Mouse (Mus musculus) liver, embryonic 14.5 days (tissue): Measurements from ENCODE around the gene Pcbp3. TPM values are rescaled to one million over a fixed set of nuclear protein-coding genes. Genes with fewer than 3 reads are reported as not detected.

Source experiments
- ATAC-seq: fragments of 200-750 bp; cut with Nextera tagmentation; 2 replicates; pipeline ENCODE4 v1.8.0; 2017; ENCODE audit warnings: moderate number of reproducible peaks, mild to moderate bottlenecking, moderate library complexity; ENCODE audit not compliant: insufficient read depth
- DNase-seq, 3 experiments: peaks; one replicate each; pipeline ENCODE4 v3.0.0-alpha.2; 2012 to 2013; ENCODE audit warnings: low read depth in 3 of 3, low spot score in 3 of 3
- H3K27ac ChIP-seq: fragments of 300-500 bp; sonication (generic); 2 replicates; pipeline ENCODE4 v1.5.1; 2014; ENCODE audit warnings: moderate library complexity, mild to moderate bottlenecking, control low read depth, inconsistent platforms
- H3K27me3 ChIP-seq: fragments of 300-500 bp; sonication (generic); 2 replicates; pipeline ENCODE4 v1.6.1; 2014; ENCODE audit warnings: mild to moderate bottlenecking, low read length, moderate library complexity; ENCODE audit not compliant: control insufficient read depth, insufficient read depth
- H3K36me3 ChIP-seq: fragments of 300-500 bp; sonication (generic); replicated peaks from 2 replicates; pipeline ENCODE4 v1.6.1; 2014; ENCODE audit warnings: low read depth; ENCODE audit not compliant: control insufficient read depth, insufficient read depth
- H3K4me1 ChIP-seq, 2 experiments: fragments of 200-500 bp in 1 of 2; fragments of 300-500 bp in 1 of 2; sonication (generic) in 1 of 2; replicated peaks; 2 replicates each; pipeline ENCODE4 v1.6.1; 2012 to 2014; ENCODE audit warnings: antibody characterized with exemption in 1 of 2, inconsistent platforms in 1 of 2, low read length in 1 of 2; ENCODE audit not compliant: control insufficient read depth in 2 of 2, insufficient read depth in 2 of 2
- H3K4me2 ChIP-seq: fragments of 300-500 bp; sonication (generic); 2 replicates; pipeline ENCODE4 v1.6.1; 2014; ENCODE audit warnings: low read depth, mild to moderate bottlenecking, control low read depth, moderate library complexity
- H3K4me3 ChIP-seq, 2 experiments: fragments of 200-500 bp in 1 of 2; fragments of 300-500 bp in 1 of 2; sonication (generic) in 1 of 2; 2 replicates each; pipeline ENCODE4 v1.5.1; 2012 to 2014; ENCODE audit warnings: low read depth in 2 of 2, low read length in 2 of 2, mild to moderate bottlenecking in 2 of 2, control low read depth in 1 of 2, inconsistent platforms in 1 of 2, moderate library complexity in 1 of 2; ENCODE audit not compliant: insufficient read depth in 1 of 2
- H3K9ac ChIP-seq: fragments of 300-500 bp; sonication (generic); replicated peaks from 2 replicates; pipeline ENCODE4 v1.6.1; 2014; ENCODE audit warnings: mild to moderate bottlenecking, control low read depth, moderate library complexity
- H3K9me3 ChIP-seq: fragments of 300-500 bp; sonication (generic); 2 replicates; pipeline ENCODE4 v1.6.1; 2016; ENCODE audit warnings: low read length, mixed read lengths; ENCODE audit not compliant: control insufficient read depth
- CTCF ChIP-seq: IDR thresholded peaks from 2 replicates; pipeline ENCODE4 v1.5.1; 2016; ENCODE audit warnings: antibody characterized with exemption, low read depth, control low read depth
- EP300 ChIP-seq: IDR thresholded peaks from 2 replicates; pipeline ENCODE4 v1.6.1; 2016; ENCODE audit warnings: antibody characterized with exemption, low read depth
- WGBS: fragments of 180-500 bp; shearing (Covaris S2); extraction: QIAGEN DNeasy Blood & Tissue Kit; methylation state at CpG from one replicate; pipeline ENCODE4 v1.1.7; 2014; ENCODE audit not compliant: insufficient replicate concordance; 5-methylcytosine and 5-hydroxymethylcytosine counted together
- polyA plus RNA-seq, 2 experiments: library from polyadenylated mRNA; depleted of rRNA in 1 of 2; stranded (reverse) in 1 of 2; unstranded in 1 of 2; fragments of >200 nt; fragmentation: Nextera tagmentation in 1 of 2; extraction: Ambion mirVana in 1 of 2; gene quantifications; 2 replicates each; pipeline versions ENCODE4 v1.2.1 to v1.2.3; 2012 to 2014

Gene Pcbp3
- polyA plus RNA-seq, 2 experiments: 2.0 to 2.6 TPM

- Histone ChIP-seq H3K36me3 (no peaks in the 10 kb centered on the region), H3K4me1 (no peaks in the 10 kb centered on the region), H3K27ac (no peak overlapping the region), H3K4me3 (no peak overlapping the region), H3K4me2 (no peak overlapping the region), H3K9ac (no peak overlapping the region), H3K9me3 (no peaks in the 10 kb centered on the region), H3K27me3 (no peaks in the 10 kb centered on the region)
- TF ChIP-seq CTCF: no peak
- TF ChIP-seq EP300: no peak
- ATAC-seq: no peak
- 65% methylated on average over 4 of the region's 4 CpGs for WGBS
- no peak for DNase-seq
These were observed 171.8 kb downstream of the Pcbp3 start for GRCm38 (mm10) chr10:76789885-76790284.

DNA sequence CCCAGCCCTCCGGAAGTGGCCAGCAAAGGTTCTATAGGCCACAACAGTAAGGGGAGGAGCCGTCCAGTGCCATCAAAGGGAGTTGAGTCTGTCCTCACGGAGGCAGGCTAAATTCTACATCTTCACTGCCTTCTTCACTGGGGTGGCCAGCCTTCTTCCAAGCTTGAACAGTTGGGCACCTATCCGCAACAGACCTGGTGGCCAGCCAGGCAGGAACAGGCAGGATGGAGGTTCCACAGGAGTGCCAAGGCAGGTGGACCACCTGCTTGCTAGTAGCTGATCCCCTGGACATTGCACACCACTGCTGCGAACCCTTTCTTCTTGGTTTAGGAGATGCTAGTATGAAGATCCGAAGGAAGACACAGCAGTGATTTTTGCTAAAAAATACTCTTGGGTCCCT is 176.4 kb downstream of the Pcbp3 start:
- Histone ChIP-seq H3K4me3 (no peak overlapping the region), H3K27me3 (no peaks in the 10 kb centered on the region), H3K36me3 (no peaks in the 10 kb centered on the region), H3K4me1 (no peaks in the 10 kb centered on the region), H3K27ac (no peak overlapping the region), H3K9me3 (no peaks in the 10 kb centered on the region), H3K9ac (no peak overlapping the region), H3K4me2 (no peak overlapping the region)
- DNase-seq: no peak
- TF ChIP-seq CTCF (no peak), EP300 (no peak)
- 63% methylated on average over 6 of the region's 6 CpGs for WGBS
- no peak for ATAC-seq

GRCm38 (mm10) chr10:76779225-76779624 is 182.5 kb downstream of the Pcbp3 start:
- ATAC-seq: no peak
- Histone ChIP-seq H3K27ac (no peak overlapping the region), H3K9me3 (no peaks in the 10 kb centered on the region), H3K4me3 (no peak overlapping the region), H3K27me3 (no peaks in the 10 kb centered on the region), H3K36me3 (no peaks in the 10 kb centered on the region), H3K9ac (no peak overlapping the region), H3K4me2 (no peak overlapping the region), H3K4me1 (no peaks in the 10 kb centered on the region)
- WGBS: 81% methylated on average over 5 of the region's 5 CpGs
- DNase-seq: no peak
- TF ChIP-seq EP300 (no peak), CTCF (no peak)

DNA sequence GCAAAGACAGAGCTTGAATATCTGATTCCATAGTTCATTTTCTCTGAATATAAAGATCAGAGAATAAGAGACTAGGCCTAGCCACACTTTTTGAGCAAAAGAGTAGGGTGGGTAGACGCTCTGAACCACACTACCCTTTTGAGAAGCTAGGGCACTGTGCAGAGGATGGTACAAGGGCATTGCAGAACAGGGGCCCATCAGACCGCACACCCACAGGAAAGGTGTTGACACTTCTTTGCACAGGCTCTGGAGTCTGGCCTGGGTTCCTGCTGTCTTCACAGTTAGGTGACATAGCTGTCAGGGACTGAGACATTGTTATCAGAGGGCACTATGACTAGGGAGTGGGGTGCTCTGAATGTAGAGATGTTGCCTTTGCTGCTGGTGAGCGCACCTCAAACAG is 190.1 kb downstream of the Pcbp3 start:
- H3K36me3 ChIP-seq: no peaks in the 10 kb centered on the region
- ATAC-seq: no peak

DNA sequence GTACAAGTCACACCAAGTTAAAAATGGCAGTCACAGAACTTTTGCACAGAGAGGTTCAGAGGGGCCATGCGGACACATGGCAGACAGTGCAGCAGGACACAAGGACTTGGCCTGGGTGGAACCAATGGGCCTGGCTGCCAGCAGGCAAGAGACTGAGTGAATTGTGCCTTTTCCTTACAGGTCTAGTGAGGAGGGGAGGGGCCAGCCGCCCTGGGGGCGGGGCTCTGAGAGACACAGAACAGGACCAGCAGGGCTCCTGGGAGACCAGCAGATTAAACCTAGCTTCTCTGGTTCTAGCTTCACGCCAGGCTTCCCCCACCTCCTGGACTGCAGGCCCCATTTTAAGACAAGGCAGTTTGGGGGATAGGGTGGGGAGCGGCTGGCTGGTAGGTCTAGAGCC is 190.6 kb downstream of the Pcbp3 start:
- H3K4me1 ChIP-seq: no peaks in the 10 kb centered on the region
- WGBS: 61% methylated on average over 5 of the region's 5 CpGs
- DNase-seq (no peak), ATAC-seq (no peak)
- H3K9me3 ChIP-seq: no peaks in the 10 kb centered on the region
- no peak overlapping the region for H3K27ac ChIP-seq
- H3K27me3 ChIP-seq: no peaks in the 10 kb centered on the region
- TF ChIP-seq CTCF (no peak), EP300 (no peak)
- no peak overlapping the region for H3K9ac ChIP-seq
- no peaks in the 10 kb centered on the region for H3K36me3 ChIP-seq
- no peak overlapping the region for H3K4me2 ChIP-seq
- no peak overlapping the region for H3K4me3 ChIP-seq

More for the DNA sequence above, 190.1 kb downstream of the Pcbp3 start:
- Histone ChIP-seq H3K4me3 (no peak overlapping the region), H3K27me3 (no peaks in the 10 kb centered on the region), H3K4me2 (no peak overlapping the region), H3K9ac (no peak overlapping the region), H3K27ac (no peak overlapping the region), H3K9me3 (no peaks in the 10 kb centered on the region), H3K4me1 (no peaks in the 10 kb centered on the region)
- WGBS: 72% methylated on average over 3 of the region's 3 CpGs
- no peak for TF ChIP-seq CTCF
- DNase-seq: no peak
